Mouse (Mus musculus) ovary, postnatal 10 days (tissue): ENCODE data around the gene Ccdc24.

ENCODE experiments used
- DNase-seq: peaks from one replicate; pipeline ENCODE4 v3.0.0; 2022; ENCODE audit warnings: low spot score

Gene Ccdc24

DNA sequence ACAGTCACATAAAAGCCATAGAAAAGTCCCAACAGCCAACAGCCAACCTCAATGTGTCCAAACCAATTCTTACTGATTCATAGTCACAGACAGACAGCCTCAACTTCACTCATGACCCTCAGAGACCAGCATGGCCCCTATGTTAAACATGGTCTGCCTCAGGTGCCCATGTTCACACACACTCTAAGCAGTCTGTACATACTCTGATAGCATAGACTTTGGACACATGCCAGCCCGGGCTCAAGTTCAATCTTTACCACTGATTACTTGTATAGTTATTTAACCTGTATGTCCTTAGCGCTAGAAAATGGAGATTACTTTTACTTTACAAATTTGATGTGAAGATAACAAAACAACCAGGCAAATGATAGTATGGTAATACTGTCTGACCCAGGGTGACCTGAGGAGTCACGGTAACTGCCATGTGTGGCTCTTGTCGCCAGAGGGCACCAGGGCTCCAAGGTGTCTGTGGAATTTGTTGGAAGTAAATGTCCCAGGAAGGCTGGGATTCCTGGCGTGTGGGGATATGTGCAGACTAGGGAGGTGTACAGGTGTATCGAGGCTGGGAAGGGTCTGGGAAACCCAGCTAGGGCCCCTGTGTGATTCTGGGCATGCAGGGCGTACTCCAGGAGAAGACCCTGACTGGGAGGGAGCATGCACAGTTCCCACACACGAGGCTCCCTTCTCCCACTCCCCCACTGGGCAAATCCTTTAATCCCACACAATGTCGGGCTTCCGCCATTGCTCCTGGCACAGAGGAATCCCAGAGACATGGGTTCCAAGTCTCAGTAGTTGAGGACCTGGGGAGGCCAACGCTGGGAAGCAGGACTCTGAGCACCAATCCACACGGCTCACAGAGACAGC is 42.9 kb downstream of the Ccdc24 start:
- DNase-seq = peak; percentile 31

- DNase-seq = no peak
These were observed 43.7 kb downstream of the Ccdc24 start for GRCm38 (mm10) chr4:117828572-117829145.

- DNase-seq = no peak
These were observed 54.3 kb downstream of the Ccdc24 start for GRCm38 (mm10) chr4:117818032-117818431.

- no peak for DNase-seq
These were observed 55.6 kb downstream of the Ccdc24 start for GRCm38 (mm10) chr4:117816776-117817175.
